Comparison of ENCODE assay signal across 21 mouse cellular contexts in the genomic region with DNA sequence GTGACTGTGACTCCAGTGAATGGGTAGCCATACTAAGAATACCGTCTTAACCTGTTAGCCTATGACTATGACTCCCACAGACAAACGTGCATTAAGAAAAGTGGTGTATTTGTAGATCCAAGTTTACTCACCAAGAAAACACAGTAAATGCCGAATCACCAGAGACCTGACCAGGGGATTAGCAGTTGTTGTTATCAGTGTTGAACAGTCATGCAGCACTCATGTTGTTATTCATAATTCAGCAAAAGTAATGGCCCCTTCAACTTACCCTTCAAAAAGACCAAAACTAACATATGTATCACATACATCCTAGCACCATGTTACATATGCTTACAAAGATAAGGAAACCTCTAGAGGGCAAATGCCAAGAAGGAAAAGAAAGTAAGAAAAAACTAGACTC. TPM values are rescaled to one million over a fixed set of nuclear protein-coding genes. Genes with fewer than 3 reads are reported as not detected.
DNase-seq lines count a peak whose midpoint lies in the region; ATAC-seq and TF ChIP-seq lines count a peak whose summit lies in the region.
"Had no signal": no experiment of that assay in that cellular context is flagged by ENCODE, and none has a peak within 500 bp of the region (broad histone marks: within the 10 kb centered on the region; RNA-seq: fewer than 3 reads in every experiment).

No protein-coding gene starts in this region.

- no peak overlapping the region for H3K9ac ChIP-seq in stomach, embryonic 15.5 days
- H3K9ac ChIP-seq in stomach, postnatal 0 days (ENCODE audit: low read length): no peak overlapping the region
- peak overlapping the region; percentile 56 for H3K9ac ChIP-seq in liver, embryonic 12.5 days
- H3K9ac ChIP-seq: forebrain, embryonic 12.5 days; midbrain, embryonic 13.5 days had no signal

- H3K9me3 ChIP-seq in stomach, embryonic 15.5 days: no peaks in the 10 kb centered on the region
- no peaks in the 10 kb centered on the region for H3K9me3 ChIP-seq in stomach, postnatal 0 days (ENCODE audit: control insufficient read depth, low read length)
- H3K9me3 ChIP-seq in liver, embryonic 12.5 days (replicated peaks): no peaks in the 10 kb centered on the region
- no peaks in the 10 kb centered on the region for H3K9me3 ChIP-seq in hindbrain, embryonic 10.5 days

- no peaks in the 10 kb centered on the region for H3K36me3 ChIP-seq in stomach, embryonic 15.5 days
- H3K36me3 ChIP-seq in stomach, postnatal 0 days (ENCODE audit: control insufficient read depth, insufficient read depth, low read length): no peaks in the 10 kb centered on the region
- peaks cover 10% of the 10 kb centered on the region for H3K36me3 ChIP-seq in liver, embryonic 12.5 days
- peaks cover 10% of the 10 kb centered on the region; the same call in 1 of the 2 replicates for H3K36me3 ChIP-seq in hindbrain, embryonic 10.5 days

- peak; percentile 66; the same call in 1 of the 2 replicates for ATAC-seq in stomach, embryonic 15.5 days (ENCODE audit: insufficient read depth, low FRiP score, low read depth)
- no peak for ATAC-seq in stomach, postnatal 0 days (ENCODE audit: low FRiP score, low TSS enrichment)
- peak; percentile 59 for ATAC-seq in common myeloid progenitor, adult 5-6 weeks (replicated peaks; ENCODE audit: low read depth, poor library complexity, severe bottlenecking)
- peak; percentile 92 for ATAC-seq in liver, embryonic 12.5 days
- ATAC-seq: hindbrain, postnatal 0 days; midbrain, embryonic 13.5 days had no signal

- H3K4me1 ChIP-seq in stomach, embryonic 15.5 days: no peaks in the 10 kb centered on the region
- no peaks in the 10 kb centered on the region for H3K4me1 ChIP-seq in stomach, postnatal 0 days (replicated peaks; ENCODE audit: control insufficient read depth, insufficient read depth)
- peaks cover 70% of the 10 kb centered on the region for H3K4me1 ChIP-seq in liver, embryonic 12.5 days
- no peaks in the 10 kb centered on the region for H3K4me1 ChIP-seq in hindbrain, embryonic 10.5 days (replicated peaks)
- H3K4me1 ChIP-seq: forebrain, embryonic 12.5 days; midbrain, embryonic 13.5 days had no signal

- TF ChIP-seq CTCF in stomach, postnatal 0 days (IDR thresholded peaks at IDR 0.05; ENCODE audit: low read depth): no peak

- DNase-seq in stomach, postnatal 0 days (ENCODE audit: low spot score): no peak
- no peak for DNase-seq in hindbrain, embryonic 10.5 days (ENCODE audit: low spot score)
- DNase-seq in cerebellum, adult 8-10 months: no peak
- no peak for DNase-seq in Muller cell, postnatal 12 days (ENCODE audit: inconsistent ontology term)
- DNase-seq in adipocyte (ENCODE audit: low spot score): no peak
- DNase-seq: B cell, adult 2 months; cerebellum, adult 11-12 months; gastrocnemius, postnatal 14 days; heart, adult 2 months; kidney, adult 2 months; kidney, postnatal 36 days; lung, adult 18-20 months; right cerebral cortex, postnatal 25 days; thymus, adult 18-20 months had no signal

- TF ChIP-seq EP300 in stomach, postnatal 0 days (optimal IDR thresholded peaks at IDR 0.05): no peak

- H3K27ac ChIP-seq in stomach, embryonic 15.5 days: no peak overlapping the region
- H3K27ac ChIP-seq in stomach, postnatal 0 days (replicated peaks): no peak overlapping the region
- H3K27ac ChIP-seq in liver, embryonic 12.5 days: peak overlapping the region; percentile 94
- H3K27ac ChIP-seq in hindbrain, embryonic 10.5 days: no peak overlapping the region
- H3K27ac ChIP-seq: forebrain, embryonic 12.5 days; heart, adult 2 months; hindbrain, postnatal 0 days; macrophage; midbrain, embryonic 13.5 days had no signal

- WGBS in stomach, embryonic 15.5 days: 73% methylated on average over 3 of the region's 3 CpGs
- 67% methylated on average over 3 of the region's 3 CpGs for WGBS in stomach, postnatal 0 days
- 31% methylated on average over 3 of the region's 3 CpGs for WGBS in liver, embryonic 12.5 days (ENCODE audit: insufficient replicate concordance)
- 90% methylated on average over 3 of the region's 3 CpGs for WGBS in hindbrain, embryonic 10.5 days

- H3K4me3 ChIP-seq in stomach, embryonic 15.5 days (replicated peaks): no peak overlapping the region
- no peak overlapping the region for H3K4me3 ChIP-seq in stomach, postnatal 0 days (ENCODE audit: low read depth, low read length)
- no peak overlapping the region for H3K4me3 ChIP-seq in liver, embryonic 12.5 days
- no peak overlapping the region for H3K4me3 ChIP-seq in hindbrain, embryonic 10.5 days
- H3K4me3 ChIP-seq: forebrain, embryonic 12.5 days; heart, adult 2 months; midbrain, embryonic 13.5 days had no signal

- H3K4me2 ChIP-seq in stomach, embryonic 15.5 days: no peak overlapping the region
- no peak overlapping the region for H3K4me2 ChIP-seq in stomach, postnatal 0 days (replicated peaks; ENCODE audit: low read depth)
- peak overlapping the region; percentile 58 for H3K4me2 ChIP-seq in liver, embryonic 12.5 days
- H3K4me2 ChIP-seq: forebrain, embryonic 12.5 days; midbrain, embryonic 13.5 days had no signal

- no peaks in the 10 kb centered on the region for H3K27me3 ChIP-seq in stomach, embryonic 15.5 days (replicated peaks)
- H3K27me3 ChIP-seq in stomach, postnatal 0 days (ENCODE audit: control insufficient read depth, insufficient read depth, low read length): no peaks in the 10 kb centered on the region
- no peaks in the 10 kb centered on the region for H3K27me3 ChIP-seq in liver, embryonic 12.5 days (replicated peaks)
- H3K27me3 ChIP-seq in hindbrain, embryonic 10.5 days (ENCODE audit: insufficient read depth, poor library complexity, severe bottlenecking): no peaks in the 10 kb centered on the region
- H3K27me3 ChIP-seq: forebrain, embryonic 12.5 days; midbrain, embryonic 13.5 days had no signal

RNA-seq across cellular contexts. Expression of a gene that starts 10.4 kb away (rescaled TPM):
- polyA plus RNA-seq in stomach, embryonic 15.5 days (2015; fragmentation: Nextera tagmentation; extraction: Ambion mirVana): 47.9 and 49.0 TPM in 2 replicates
- polyA plus RNA-seq in stomach, postnatal 0 days (2015; fragmentation: Nextera tagmentation; extraction: Ambion mirVana): 38.3 and 38.5 TPM in 2 replicates
- 24.9 and 32.4 TPM in 2 replicates for total RNA-seq in common myeloid progenitor, adult 5-6 weeks (2017)
- polyA plus RNA-seq in liver, embryonic 12.5 days (2016; fragmentation: Nextera tagmentation; extraction: Ambion mirVana): 61.4 and 71.0 TPM in 2 replicates
- polyA plus RNA-seq in hindbrain, embryonic 10.5 days (2016; fragmentation: Nextera tagmentation; extraction: Ambion mirVana): 46.7 and 49.2 TPM in 2 replicates
